Mouse (Mus musculus) heart, embryonic 16.5 days (tissue): ENCODE data around the gene Gm9573. TPM values are rescaled to one million over a fixed set of nuclear protein-coding genes. Genes with fewer than 3 reads are reported as not detected.
A peak's percentile ranks its signal among the peaks of the same experiment; 100 is the strongest.

Experiments used
- ATAC-seq: fragments of 200-750 bp; cut with Nextera tagmentation; replicated peaks from 2 replicates; pipeline ENCODE4 v1.8.0; 2017; ENCODE audit warnings: moderate number of reproducible peaks; ENCODE audit not compliant: insufficient read depth, low FRiP score; ENCODE audit errors: extremely low read depth
- H3K27ac ChIP-seq: fragments of 300-500 bp; sonication (generic); 2 replicates; pipeline ENCODE4 v1.5.1; 2014; ENCODE audit warnings: mild to moderate bottlenecking, low read length, control low read depth, moderate library complexity
- H3K27me3 ChIP-seq: fragments of 300-500 bp; sonication (generic); 2 replicates; pipeline ENCODE4 v1.6.1; 2014; ENCODE audit warnings: low read length, mixed read lengths; ENCODE audit not compliant: control insufficient read depth, insufficient read depth
- H3K36me3 ChIP-seq: fragments of 300-500 bp; sonication (generic); 2 replicates; pipeline ENCODE4 v1.6.1; 2014; ENCODE audit not compliant: control insufficient read depth, insufficient read depth
- H3K4me1 ChIP-seq: fragments of 300-500 bp; sonication (generic); 2 replicates; pipeline ENCODE4 v1.6.1; 2014; ENCODE audit warnings: low read length, mixed read lengths; ENCODE audit not compliant: control insufficient read depth, insufficient read depth
- H3K4me2 ChIP-seq: fragments of 300-500 bp; sonication (generic); 2 replicates; pipeline ENCODE4 v1.6.1; 2014; ENCODE audit warnings: low read depth, mild to moderate bottlenecking, control low read depth, low read length
- H3K4me3 ChIP-seq: fragments of 300-500 bp; sonication (generic); 2 replicates; pipeline ENCODE4 v1.5.1; 2014; ENCODE audit warnings: mild to moderate bottlenecking, control low read depth, low read length
- H3K9ac ChIP-seq: fragments of 300-500 bp; sonication (generic); 2 replicates; pipeline ENCODE4 v1.6.1; 2014; ENCODE audit warnings: low read length, control low read depth
- H3K9me3 ChIP-seq: fragments of 300-500 bp; sonication (generic); replicated peaks from 2 replicates; pipeline ENCODE4 v1.6.1; 2016; ENCODE audit warnings: low read length; ENCODE audit not compliant: control insufficient read depth
- WGBS: fragments of 180-500 bp; shearing (Covaris S2); extraction: QIAGEN DNeasy Blood & Tissue Kit; methylation state at CpG from one replicate; pipeline ENCODE4 v1.1.7; 2014; 5-methylcytosine and 5-hydroxymethylcytosine counted together
- polyA plus RNA-seq: library from polyadenylated mRNA; unstranded; fragments of >200 nt; fragmentation: Nextera tagmentation; extraction: Ambion mirVana; gene quantifications from 2 replicates; pipeline ENCODE4 v1.2.1, GENCODE M21; 2015

The Gm9573 gene
- polyA plus RNA-seq, 1 experiment from 2014 or later, result not detected

GRCm38 (mm10) chr17:35653086-35653485 lies 26.6 kb upstream of the Gm9573 start:
- Histone ChIP-seq H3K9me3 (no peaks in the 10 kb centered on the region), H3K27ac (no peak overlapping the region), H3K4me2 (no peak overlapping the region), H3K4me3 (no peak overlapping the region), H3K36me3 (peaks cover 21% of the 10 kb centered on the region), H3K27me3 (no peaks in the 10 kb centered on the region), H3K4me1 (no peaks in the 10 kb centered on the region), H3K9ac (no peak overlapping the region)
- ATAC-seq, result no peak
- 71% methylated on average over 2 of the region's 2 CpGs for WGBS

GRCm38 (mm10) chr17:35649429-35649828 lies 23.0 kb upstream of the Gm9573 start:
- H3K9me3 ChIP-seq, result no peaks in the 10 kb centered on the region
- no peak for ATAC-seq
- no peaks in the 10 kb centered on the region for H3K36me3 ChIP-seq
- H3K4me1 ChIP-seq, result no peaks in the 10 kb centered on the region
- no peaks in the 10 kb centered on the region; the same call in 1 of the 2 replicates for H3K27me3 ChIP-seq
- no peak overlapping the region for H3K9ac ChIP-seq
- H3K4me3 ChIP-seq, result no peak overlapping the region
- WGBS, result 70% methylated on average over 2 of the region's 2 CpGs
- no peak overlapping the region for H3K4me2 ChIP-seq
- H3K27ac ChIP-seq, result no peak overlapping the region

- Histone ChIP-seq H3K27ac (no peak within 1 kb of the TSS), H3K4me3 (no peak within 1 kb of the TSS), H3K9ac (no peak within 1 kb of the TSS), H3K36me3 (no peaks in the 10 kb centered on the region), H3K4me2 (no peak within 1 kb of the TSS), H3K27me3 (no peaks in the 10 kb centered on the region; the same call in 1 of the 2 replicates), H3K4me1 (peaks cover 7% of the 10 kb centered on the region; the same call in 1 of the 2 replicates), H3K9me3 (no peaks in the 10 kb centered on the region)
- ATAC-seq, result no peak
- 65% methylated on average over 13 of the region's 13 CpGs for WGBS
Measured at GRCm38 (mm10) chr17:35643609-35644236, 17.3 kb upstream of the Gm9573 start, which contains the start of gene Mucl3. Gene Mucl3, minus strand, starts transcription at chr17:35643695.

- H3K27me3 ChIP-seq, result peaks cover 3% of the 10 kb centered on the region; the same call in 1 of the 2 replicates
- H3K27ac ChIP-seq, result peak overlapping the region; percentile 76
- H3K9ac ChIP-seq, result peak overlapping the region; percentile 38
- no peaks in the 10 kb centered on the region for H3K9me3 ChIP-seq
- 31% methylated on average over 6 of the region's 6 CpGs for WGBS
- peaks cover 10% of the 10 kb centered on the region for H3K4me1 ChIP-seq
- no peak for ATAC-seq
- no peaks in the 10 kb centered on the region for H3K36me3 ChIP-seq
- peak overlapping the region; percentile 58 for H3K4me2 ChIP-seq
- H3K4me3 ChIP-seq, result peak overlapping the region; percentile 32
Measured at GRCm38 (mm10) chr17:35639352-35639751, 12.9 kb upstream of the Gm9573 start.

GRCm38 (mm10) chr17:35638475-35639190 lies 12.2 kb upstream of the Gm9573 start:
- 11% methylated on average over 14 of the region's 14 CpGs for whole genome bisulfite sequencing
- peak overlapping the region; percentile 32 for H3K4me3 ChIP-seq
- peak overlapping the region; percentile 58 for H3K4me2 ChIP-seq
- H3K9me3 ChIP-seq, result no peaks in the 10 kb centered on the region
- no peaks in the 10 kb centered on the region for H3K36me3 ChIP-seq
- H3K27me3 ChIP-seq, result peaks cover 3% of the 10 kb centered on the region; the same call in 1 of the 2 replicates
- peak overlapping the region; percentile 76 for H3K27ac ChIP-seq
- ATAC-seq, result peak; percentile 88
- peaks cover 10% of the 10 kb centered on the region for H3K4me1 ChIP-seq
- peak overlapping the region; percentile 38 for H3K9ac ChIP-seq

GRCm38 (mm10) chr17:35636363-35636762 lies 9.9 kb upstream of the Gm9573 start:
- no peak for ATAC-seq
- Histone ChIP-seq H3K36me3 (no peaks in the 10 kb centered on the region), H3K9ac (no peak overlapping the region), H3K27me3 (peaks cover 3% of the 10 kb centered on the region; the same call in 1 of the 2 replicates), H3K9me3 (no peaks in the 10 kb centered on the region), H3K4me3 (no peak overlapping the region), H3K27ac (no peak overlapping the region), H3K4me1 (peaks cover 10% of the 10 kb centered on the region), H3K4me2 (no peak overlapping the region)
- 41% methylated on average over 5 of the region's 5 CpGs for WGBS

- Histone ChIP-seq H3K9ac (peak overlapping the region; percentile 55; the same call in 1 of the 2 replicates), H3K4me1 (peaks cover 10% of the 10 kb centered on the region), H3K27me3 (peaks cover 3% of the 10 kb centered on the region; the same call in 1 of the 2 replicates), H3K36me3 (no peaks in the 10 kb centered on the region), H3K9me3 (no peaks in the 10 kb centered on the region), H3K27ac (no peak overlapping the region), H3K4me2 (peak overlapping the region; percentile 85), H3K4me3 (peak overlapping the region; percentile 57)
- no peak for ATAC-seq
- under 1% methylated on average over 15 of the region's 15 CpGs for WGBS
Measured at GRCm38 (mm10) chr17:35635699-35636111, 9.3 kb upstream of the Gm9573 start.

GRCm38 (mm10) chr17:35635202-35635601 lies 8.8 kb upstream of the Gm9573 start:
- Histone ChIP-seq H3K4me1 (peaks cover 10% of the 10 kb centered on the region), H3K4me2 (no peak overlapping the region), H3K36me3 (no peaks in the 10 kb centered on the region), H3K4me3 (no peak overlapping the region), H3K9ac (no peak overlapping the region), H3K27ac (no peak overlapping the region), H3K9me3 (no peaks in the 10 kb centered on the region), H3K27me3 (peaks cover 3% of the 10 kb centered on the region; the same call in 1 of the 2 replicates)
- WGBS, result 68% methylated on average over 3 of the region's 3 CpGs
- no peak for ATAC-seq

GRCm38 (mm10) chr17:35633992-35634391 lies 7.6 kb upstream of the Gm9573 start:
- Histone ChIP-seq H3K4me2 (no peak overlapping the region), H3K27me3 (peaks cover 3% of the 10 kb centered on the region; the same call in 1 of the 2 replicates), H3K9me3 (no peaks in the 10 kb centered on the region), H3K4me3 (no peak overlapping the region), H3K4me1 (peaks cover 3% of the 10 kb centered on the region; the same call in 1 of the 2 replicates), H3K9ac (no peak overlapping the region), H3K27ac (no peak overlapping the region), H3K36me3 (no peaks in the 10 kb centered on the region)
- 3% methylated on average over 1 of the region's 1 CpGs for WGBS
- ATAC-seq, result no peak
